ENCODE assay signal across 9 mouse cellular contexts in the genomic region with DNA sequence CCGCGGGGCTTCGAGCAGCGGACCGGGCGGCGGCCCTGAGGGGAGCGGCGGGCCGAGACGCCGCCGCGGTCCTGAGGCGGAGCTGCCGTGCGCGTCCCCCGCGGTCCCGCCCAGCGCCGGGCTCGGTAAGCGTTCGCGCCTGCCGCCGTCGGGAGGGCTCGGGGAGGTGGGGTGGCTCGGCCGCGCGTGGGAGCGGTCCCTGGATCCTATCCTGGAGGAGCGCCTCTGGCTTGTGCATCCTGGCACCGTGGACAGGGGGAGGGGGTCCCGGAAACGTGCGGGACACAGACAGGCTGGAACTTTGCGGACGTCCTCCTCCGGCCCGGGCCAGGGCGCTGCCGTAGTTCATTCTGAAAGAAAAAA. TPM values are rescaled to one million over a fixed set of nuclear protein-coding genes. Genes with fewer than 3 reads are reported as not detected.
A peak's percentile ranks its signal among the peaks of the same experiment; 100 is the strongest.
DNase-seq lines count a peak whose midpoint lies in the region; ATAC-seq and TF ChIP-seq lines count a peak whose summit lies in the region.
"Had no signal": no experiment of that assay in that cellular context is flagged by ENCODE, and none has a peak within 500 bp of the region (broad histone marks: within the 10 kb centered on the region; RNA-seq: fewer than 3 reads in every experiment).

No protein-coding gene starts in this region.

- H3K4me2 ChIP-seq in intestine, embryonic 14.5 days (ENCODE audit: low read length): peak overlapping the region; percentile 84

- peak; percentile 81 for ATAC-seq in intestine, embryonic 14.5 days (replicated peaks; ENCODE audit: low FRiP score, low TSS enrichment, low read depth)
- ATAC-seq in megakaryocyte progenitor cell, adult 5-6 weeks (replicated peaks; ENCODE audit: poor library complexity): peak; percentile 55

- peak overlapping the region; percentile 83 for H3K27ac ChIP-seq in heart, adult 2 months
- H3K27ac ChIP-seq in intestine, embryonic 14.5 days (ENCODE audit: low read depth): peak overlapping the region; percentile 84
- H3K27ac ChIP-seq in small intestine, adult 2 months (ENCODE audit: insufficient read depth, low read depth, low read length): peak overlapping the region; percentile 67; the same call in 1 of the 2 replicates

- H3K4me3 ChIP-seq in heart, adult 2 months: peak overlapping the region; percentile 92
- H3K4me3 ChIP-seq in intestine, embryonic 14.5 days (ENCODE audit: low read depth, low read length): peak overlapping the region; percentile 85
- H3K4me3 ChIP-seq in small intestine, adult 2 months (ENCODE audit: low read depth, low read length): peak overlapping the region; percentile 88

- no peak for TF ChIP-seq CTCF in heart, adult 2 months (IDR thresholded peaks at IDR 0.05)
- no peak for TF ChIP-seq CTCF in small intestine, adult 2 months (IDR thresholded peaks at IDR 0.05; ENCODE audit: extremely low read depth, insufficient read length, insufficient replicate concordance, low read depth, low read length)

- no peak for TF ChIP-seq EP300 in heart, adult 2 months (IDR thresholded peaks at IDR 0.05; ENCODE audit: insufficient read depth, low read depth, low read length)

- H3K36me3 ChIP-seq in heart, adult 2 months (ENCODE audit: control insufficient read depth, insufficient read depth, low read length): peaks cover 5% of the 10 kb centered on the region
- H3K36me3 ChIP-seq in intestine, embryonic 14.5 days (ENCODE audit: control insufficient read depth, insufficient read depth, low read length): peaks cover 5% of the 10 kb centered on the region; the same call in 1 of the 2 replicates
- H3K36me3 ChIP-seq in small intestine, adult 2 months (ENCODE audit: control insufficient read depth, insufficient read depth, low read length): no peaks in the 10 kb centered on the region

- H3K79me2 ChIP-seq in heart, adult 2 months (replicated peaks; ENCODE audit: control insufficient read depth, insufficient read depth, low read length): no peaks in the 10 kb centered on the region; the same call in none of the 2 replicates

- H3K9me3 ChIP-seq in intestine, embryonic 14.5 days (ENCODE audit: control insufficient read depth, low read length): no peaks in the 10 kb centered on the region

- no peak for TF ChIP-seq POLR2A in heart, adult 2 months (IDR thresholded peaks at IDR 0.05; ENCODE audit: insufficient read depth, low read depth, low read length)
- no peak for TF ChIP-seq POLR2A in small intestine, adult 2 months (IDR thresholded peaks at IDR 0.05; ENCODE audit: low read depth, low read length)

- peaks cover 10% of the 10 kb centered on the region for H3K4me1 ChIP-seq in heart, adult 2 months (ENCODE audit: control insufficient read depth, insufficient read depth, low read length)
- peaks cover 22% of the 10 kb centered on the region for H3K4me1 ChIP-seq in intestine, embryonic 14.5 days (replicated peaks; ENCODE audit: control insufficient read depth, insufficient read depth, low read length)
- peaks cover 12% of the 10 kb centered on the region; the same call in 1 of the 2 replicates for H3K4me1 ChIP-seq in small intestine, adult 2 months (ENCODE audit: control insufficient read depth, insufficient read depth, insufficient read length, low read length)

- no peaks in the 10 kb centered on the region for H3K27me3 ChIP-seq in heart, adult 2 months (ENCODE audit: control insufficient read depth, insufficient read depth, low read length)
- no peaks in the 10 kb centered on the region for H3K27me3 ChIP-seq in intestine, embryonic 14.5 days (replicated peaks; ENCODE audit: control insufficient read depth, insufficient read depth, low read length)
- H3K27me3 ChIP-seq in small intestine, adult 2 months (ENCODE audit: control insufficient read depth, insufficient read depth, low read length): no peaks in the 10 kb centered on the region

- intact Hi-C loops in heart, adult 2 months (cut with DNase I): loop anchor here (2.0 to 5.0 kb wide), 3 partner anchors 30 to 112 kb away; a partner anchor contains a TSS
- intact Hi-C loops in left cerebral cortex, postnatal 4 days (cut with DNase I): loop anchor here (5.0 kb wide), 1 partner anchor 72 kb away; no protein-coding TSS in a partner anchor

- DNase-seq in heart, adult 2 months: peak in 1 of 2 experiments; percentile 90
- DNase-seq in heart, adult 11 months: no peak
- peak; percentile 71 for DNase-seq in cerebellum, adult 9-10 months
- peak; percentile 44 to 56 for DNase-seq in gastrocnemius, adult 8-10 months (ENCODE audit: low spot score in 2 of 2)
- DNase-seq in intestine, embryonic 14.5 days (ENCODE audit: low spot score): no peak
- peak; percentile 58 for DNase-seq in left cerebral cortex, postnatal 4 days

- H3K9ac ChIP-seq in heart, adult 2 months (ENCODE audit: low read depth, low read length): peak overlapping the region; percentile 91
- H3K9ac ChIP-seq in intestine, embryonic 14.5 days (ENCODE audit: low read length): peak overlapping the region; percentile 80

- under 1% methylated on average over 44 of the region's 47 CpGs for WGBS in heart, adult 2 months
- WGBS in intestine, embryonic 14.5 days: under 1% methylated on average over 40 of the region's 47 CpGs
- under 1% methylated on average over 47 of the region's 47 CpGs for WGBS in small intestine, adult 2 months

RNA-seq across cellular contexts. Expression of a gene that starts 0.3 kb away (rescaled TPM):
- 10 to 100 TPM; 44.0 to 46.0 TPM for total RNA-seq in heart, adult 2 months (2021)
- polyA plus RNA-seq in heart, adult 2 months (2012; rRNA removed): 27.8 and 37.0 TPM in 2 replicates
- total RNA-seq in gastrocnemius, adult 8-10 months (2022): 10 to 100 TPM; 12.2 to 18.8 (median 14.5) TPM
- 95.1 and 98.6 TPM in 2 replicates for polyA plus RNA-seq in intestine, embryonic 14.5 days (2014; fragmentation: Nextera tagmentation; extraction: Ambion mirVana)
- total RNA-seq in left cerebral cortex, postnatal 4 days (2021): 100 to 1,000 TPM; 243 to 247 TPM
- 47.2 and 67.1 TPM in 2 replicates for total RNA-seq in megakaryocyte progenitor cell, adult 5-6 weeks (2015)
- 123 and 143 TPM in 2 replicates for total RNA-seq in megakaryocyte progenitor cell, adult 5-6 weeks (2017)
- 15.0 and 21.8 TPM in 2 replicates for polyA plus RNA-seq in small intestine, adult 2 months (2012; rRNA removed)

RNA-seq across cellular contexts. Expression of a gene that starts 25.9 kb away (rescaled TPM):
- 1 to 10 TPM; 5.5 TPM for total RNA-seq in heart, adult 2 months (2021)
- polyA plus RNA-seq in heart, adult 2 months (2012; rRNA removed): 12.7 and 14.5 TPM in 2 replicates
- 1 to 10 TPM; 3.7 to 6.2 (median 3.8) TPM for total RNA-seq in gastrocnemius, adult 8-10 months (2022)
- 10.1 and 11.7 TPM in 2 replicates for polyA plus RNA-seq in intestine, embryonic 14.5 days (2014; fragmentation: Nextera tagmentation; extraction: Ambion mirVana)
- total RNA-seq in left cerebral cortex, postnatal 4 days (2021): 10 to 100 TPM; 31.7 to 33.2 TPM
- total RNA-seq in megakaryocyte progenitor cell, adult 5-6 weeks (2015): 10.3 and 15.5 TPM in 2 replicates
- total RNA-seq in megakaryocyte progenitor cell, adult 5-6 weeks (2017): 11.7 and 13.6 TPM in 2 replicates
- 8.5 and 11.6 TPM in 2 replicates for polyA plus RNA-seq in small intestine, adult 2 months (2012; rRNA removed)

RNA-seq across cellular contexts. Expression of a gene that starts 26.3 kb away (rescaled TPM):
- total RNA-seq in heart, adult 2 months (2021): 10 to 100 TPM; 26.3 to 26.9 TPM
- polyA plus RNA-seq in heart, adult 2 months (2012; rRNA removed): 32.9 and 46.7 TPM in 2 replicates
- total RNA-seq in gastrocnemius, adult 8-10 months (2022): 10 to 100 TPM; 13.2 to 20.5 (median 18.2) TPM
- polyA plus RNA-seq in intestine, embryonic 14.5 days (2014; fragmentation: Nextera tagmentation; extraction: Ambion mirVana): 62.7 and 78.0 TPM in 2 replicates
- total RNA-seq in left cerebral cortex, postnatal 4 days (2021): 100 to 1,000 TPM in 1 of 2 experiments, 10 to 100 TPM in 1; 96.4 to 113 TPM
- total RNA-seq in megakaryocyte progenitor cell, adult 5-6 weeks (2015): 102 and 115 TPM in 2 replicates
- total RNA-seq in megakaryocyte progenitor cell, adult 5-6 weeks (2017): 124 and 152 TPM in 2 replicates
- 22.5 and 38.8 TPM in 2 replicates for polyA plus RNA-seq in small intestine, adult 2 months (2012; rRNA removed)

RNA-seq across cellular contexts. Expression of a gene that starts 44.1 kb away (rescaled TPM):
- total RNA-seq in heart, adult 2 months (2021): not detected
- not detected in 2 replicates for polyA plus RNA-seq in heart, adult 2 months (2012; rRNA removed)
- not detected for total RNA-seq in gastrocnemius, adult 8-10 months (2022)
- not detected in 2 replicates for polyA plus RNA-seq in intestine, embryonic 14.5 days (2014; fragmentation: Nextera tagmentation; extraction: Ambion mirVana)
- not detected for total RNA-seq in left cerebral cortex, postnatal 4 days (2021)
- total RNA-seq in megakaryocyte progenitor cell, adult 5-6 weeks (2015): not detected in 2 replicates
- total RNA-seq in megakaryocyte progenitor cell, adult 5-6 weeks (2017): not detected in 2 replicates
- polyA plus RNA-seq in small intestine, adult 2 months (2012; rRNA removed): not detected in 2 replicates
- total RNA-seq: heart, postnatal 36 days had no signal

RNA-seq across cellular contexts. Expression of a gene that starts 45.4 kb away (rescaled TPM):
- total RNA-seq in heart, adult 2 months (2021): not detected
- 0.26 TPM in 1 of 2 replicates, not detected in the other for polyA plus RNA-seq in heart, adult 2 months (2012; rRNA removed)
- not detected for total RNA-seq in gastrocnemius, adult 8-10 months (2022)
- polyA plus RNA-seq in intestine, embryonic 14.5 days (2014; fragmentation: Nextera tagmentation; extraction: Ambion mirVana): 0.52 TPM in 1 of 2 replicates, not detected in the other
- total RNA-seq in left cerebral cortex, postnatal 4 days (2021): not detected
- total RNA-seq in megakaryocyte progenitor cell, adult 5-6 weeks (2015): not detected in 2 replicates
- total RNA-seq in megakaryocyte progenitor cell, adult 5-6 weeks (2017): not detected in 2 replicates
- not detected in 2 replicates for polyA plus RNA-seq in small intestine, adult 2 months (2012; rRNA removed)
- total RNA-seq: heart, postnatal 36 days had no signal

Comparison
In these comparisons a context has a peak if more than half of its experiments do, and no peak if none do; other contexts are left out.
1. DNase-seq: peak in cerebellum, adult 9-10 months (single experiment), gastrocnemius, adult 8-10 months (2 of 2) and left cerebral cortex, postnatal 4 days (single experiment); none in heart, adult 11 months (single experiment) and intestine, embryonic 14.5 days (single experiment).
2. Peak in every context shown above with its lines, with median percentiles within 50 percentile points of each other: H3K27ac ChIP-seq and H3K4me3 ChIP-seq.